Mouse (Mus musculus) midbrain, postnatal 0 days (tissue): ENCODE data around the gene Grb7. TPM values are rescaled to one million over a fixed set of nuclear protein-coding genes. Genes with fewer than 3 reads are reported as not detected.

Experiments
- ATAC-seq: fragments of 200-750 bp; cut with Nextera tagmentation; 2 replicates; pipeline ENCODE4 v1.8.0; 2017; ENCODE audit warnings: moderate number of reproducible peaks, mild to moderate bottlenecking, moderate TSS enrichment, moderate library complexity; ENCODE audit not compliant: low FRiP score
- DNase-seq: peaks from one replicate; pipeline ENCODE4 v3.0.0-alpha.2; 2015; ENCODE audit warnings: low spot score
- H3K27ac ChIP-seq: fragments of 300-500 bp; sonication (generic); 2 replicates; pipeline ENCODE4 v1.5.1; 2014; ENCODE audit warnings: low read depth, mild to moderate bottlenecking, low read length, mixed read lengths
- H3K27me3 ChIP-seq: fragments of 300-500 bp; sonication (generic); 2 replicates; pipeline ENCODE4 v1.6.1; 2014; ENCODE audit warnings: low read length, control low read depth, mixed read lengths; ENCODE audit not compliant: insufficient read depth
- H3K36me3 ChIP-seq: fragments of 300-500 bp; sonication (generic); 2 replicates; pipeline ENCODE4 v1.6.1; 2014; ENCODE audit warnings: low read length, control low read depth, mixed read lengths; ENCODE audit not compliant: insufficient read depth
- H3K4me1 ChIP-seq: fragments of 300-500 bp; sonication (generic); 2 replicates; pipeline ENCODE4 v1.6.1; 2014; ENCODE audit warnings: mild to moderate bottlenecking, control low read depth, antibody characterized with exemption, low read length, mixed read lengths; ENCODE audit not compliant: insufficient read depth
- H3K4me2 ChIP-seq: fragments of 300-500 bp; sonication (generic); 2 replicates; pipeline ENCODE4 v1.6.1; 2014; ENCODE audit warnings: low read depth, mild to moderate bottlenecking, low read length, mixed read lengths; ENCODE audit not compliant: poor library complexity, severe bottlenecking
- H3K4me3 ChIP-seq: fragments of 300-500 bp; sonication (generic); 2 replicates; pipeline ENCODE4 v1.5.1; 2014; ENCODE audit warnings: low read depth, mild to moderate bottlenecking, low read length, moderate library complexity
- H3K9ac ChIP-seq: fragments of 300-500 bp; sonication (generic); replicated peaks from 2 replicates; pipeline ENCODE4 v1.6.1; 2014; ENCODE audit warnings: mild to moderate bottlenecking, low read length, moderate library complexity, mixed read lengths; ENCODE audit not compliant: poor library complexity, severe bottlenecking
- H3K9me3 ChIP-seq: fragments of 300-500 bp; sonication (generic); 2 replicates; pipeline ENCODE4 v1.6.1; 2016; ENCODE audit warnings: low read length, control low read depth
- CTCF ChIP-seq: IDR thresholded peaks from 2 replicates; pipeline ENCODE4 v1.5.1; 2016; ENCODE audit warnings: antibody characterized with exemption, mild to moderate bottlenecking
- WGBS: fragments of 180-500 bp; shearing (Covaris S2); extraction: QIAGEN DNeasy Blood & Tissue Kit; methylation state at CpG from one replicate; pipeline ENCODE4 v1.1.7; 2014; 5-methylcytosine and 5-hydroxymethylcytosine counted together
- polyA plus RNA-seq: library from polyadenylated mRNA; unstranded; fragments of >200 nt; fragmentation: Nextera tagmentation; extraction: Ambion mirVana; gene quantifications from 2 replicates; pipeline ENCODE4 v1.2.1, GENCODE M21; 2015
- total RNA-seq: library from RNA; depleted of rRNA; stranded (reverse); fragments of >200 nt; gene quantifications from 2 replicates; pipeline ENCODE4 v1.2.3, GENCODE M21; 2014

The Grb7 gene
- total and polyA plus RNA-seq, 2 experiments from 2014 or later = 0.82 to 1.00 TPM

GRCm38 (mm10) chr11:98455484-98455883 is 9.3 kb downstream of the Grb7 start:
- Histone ChIP-seq H3K4me2 (no peak overlapping the region), H3K9ac (no peak overlapping the region), H3K27me3 (peaks cover 7% of the 10 kb centered on the region), H3K9me3 (no peaks in the 10 kb centered on the region), H3K4me3 (no peak overlapping the region), H3K36me3 (no peaks in the 10 kb centered on the region), H3K27ac (no peak overlapping the region), H3K4me1 (no peaks in the 10 kb centered on the region)
- 87% methylated on average over 4 of the region's 4 CpGs for WGBS
- peak; percentile 39 for TF ChIP-seq CTCF
- ATAC-seq (no peak), DNase-seq (no peak)

- H3K9me3 ChIP-seq = no peaks in the 10 kb centered on the region
- no peaks in the 10 kb centered on the region for H3K36me3 ChIP-seq
- DNase-seq = no peak
- TF ChIP-seq CTCF = no peak
- no peak for ATAC-seq
- H3K4me1 ChIP-seq = no peaks in the 10 kb centered on the region
- peak overlapping the region; percentile 75; the same call in 1 of the 2 replicates for H3K4me2 ChIP-seq
- 77% methylated on average over 5 of the region's 5 CpGs for WGBS
- no peak overlapping the region for H3K27ac ChIP-seq
- H3K9ac ChIP-seq = no peak overlapping the region
- H3K27me3 ChIP-seq = peaks cover 7% of the 10 kb centered on the region
- no peak overlapping the region for H3K4me3 ChIP-seq
Observed at GRCm38 (mm10) chr11:98456545-98456944, 10.4 kb downstream of the Grb7 start.

GRCm38 (mm10) chr11:98456945-98457344 is 10.8 kb downstream of the Grb7 start:
- H3K4me3 ChIP-seq = peak overlapping the region; percentile 57
- H3K4me1 ChIP-seq = no peaks in the 10 kb centered on the region
- peaks cover 7% of the 10 kb centered on the region for H3K27me3 ChIP-seq
- WGBS = 19% methylated on average over 9 of the region's 9 CpGs
- peak overlapping the region; percentile 67 for H3K9ac ChIP-seq
- DNase-seq (no peak), ATAC-seq (peak; percentile 58)
- H3K4me2 ChIP-seq = peak overlapping the region; percentile 75
- H3K36me3 ChIP-seq = no peaks in the 10 kb centered on the region
- TF ChIP-seq CTCF = no peak
- peak overlapping the region; percentile 76 for H3K27ac ChIP-seq
- H3K9me3 ChIP-seq = no peaks in the 10 kb centered on the region

- Histone ChIP-seq H3K36me3 (no peaks in the 10 kb centered on the region), H3K9ac (peak overlapping the region; percentile 67), H3K27ac (peak overlapping the region; percentile 76), H3K4me3 (peak overlapping the region; percentile 57), H3K9me3 (no peaks in the 10 kb centered on the region), H3K4me2 (peak overlapping the region; percentile 75), H3K4me1 (no peaks in the 10 kb centered on the region), H3K27me3 (peaks cover 7% of the 10 kb centered on the region)
- ATAC-seq (peak; percentile 84), DNase-seq (peak; percentile 82)
- under 1% methylated on average over 51 of the region's 64 CpGs for WGBS
- TF ChIP-seq CTCF = peak; percentile 71
Observed at GRCm38 (mm10) chr11:98457367-98458120, 11.3 kb downstream of the Grb7 start.

DNA sequence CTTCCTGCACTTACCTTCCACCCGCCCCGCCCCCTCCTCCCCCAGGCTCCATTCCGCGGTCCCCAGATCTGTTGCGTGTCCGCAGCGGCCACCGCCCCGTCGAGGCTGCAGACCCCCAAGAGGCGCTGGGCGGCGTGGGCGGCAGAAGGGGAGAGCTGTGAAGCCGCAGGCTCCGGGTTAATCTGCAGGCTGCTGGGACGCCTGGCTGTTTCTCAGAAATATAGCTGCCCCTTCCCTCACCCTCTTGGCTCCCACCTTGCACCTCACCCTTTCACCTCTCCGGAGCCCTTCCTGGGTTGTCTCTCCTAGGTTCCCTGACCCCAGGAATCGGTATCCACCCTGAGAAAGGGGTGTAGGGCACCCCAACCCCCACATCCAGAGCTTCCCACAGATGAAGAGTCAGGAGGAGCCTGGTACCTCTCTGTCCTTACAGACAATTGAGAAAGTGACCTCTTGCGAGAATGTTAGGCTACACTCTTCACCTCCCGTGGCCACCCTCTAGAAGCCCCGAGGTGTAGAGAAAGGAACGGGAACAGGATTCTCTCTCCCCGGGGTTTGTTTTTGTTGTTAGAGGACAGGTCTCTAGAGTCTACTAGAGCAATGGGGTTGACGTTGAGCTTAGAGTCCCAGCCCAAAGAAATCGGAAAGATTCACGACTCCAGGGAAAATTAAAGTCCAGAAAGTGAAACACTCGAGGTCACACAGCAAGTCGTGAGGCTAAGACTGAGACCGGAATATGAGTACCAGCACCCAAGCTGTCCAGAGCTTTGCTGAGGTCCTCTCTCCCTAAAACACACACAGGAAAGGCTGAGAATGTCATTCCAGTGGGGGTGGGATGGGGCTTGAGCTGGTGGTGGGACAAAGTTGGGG is 12.2 kb downstream of the Grb7 start:
- Histone ChIP-seq H3K4me2 (peak overlapping the region; percentile 75), H3K4me3 (peak overlapping the region; percentile 57), H3K27me3 (peaks cover 7% of the 10 kb centered on the region), H3K9ac (peak overlapping the region; percentile 67), H3K27ac (no peak overlapping the region; the same call in 1 of the 2 replicates), H3K9me3 (no peaks in the 10 kb centered on the region), H3K36me3 (no peaks in the 10 kb centered on the region), H3K4me1 (no peaks in the 10 kb centered on the region)
- no peak for TF ChIP-seq CTCF
- ATAC-seq (0 out of 2 replicates have a peak, but pooled peaks have one; percentile 3), DNase-seq (no peak)
- 5% methylated on average over 24 of the region's 30 CpGs for WGBS
